8 mouse cellular contexts compared by ENCODE assay signal in genomic region chr14:31422961-31423791, GRCm38 (mm10). TPM values are rescaled to one million over a fixed set of nuclear protein-coding genes. Genes with fewer than 3 reads are reported as not detected.
DNase-seq lines count a peak whose midpoint lies in the region; ATAC-seq lines count a peak whose summit lies in the region.

No protein-coding gene starts in this region.

- intact Hi-C loops in left cerebral cortex, postnatal 25 days (cut with DNase I), result no loop called here

- H3K4me3 ChIP-seq in embryonic facial prominence, embryonic 15.5 days (replicated peaks), result no peak overlapping the region
- no peak overlapping the region for H3K4me3 ChIP-seq in hindbrain, embryonic 12.5 days
- no peak overlapping the region for H3K4me3 ChIP-seq in midbrain, embryonic 11.5 days (ENCODE audit: low read depth, low read length)

- no peaks in the 10 kb centered on the region for H3K27me3 ChIP-seq in embryonic facial prominence, embryonic 15.5 days
- no peaks in the 10 kb centered on the region for H3K27me3 ChIP-seq in hindbrain, embryonic 12.5 days
- no peaks in the 10 kb centered on the region for H3K27me3 ChIP-seq in midbrain, embryonic 11.5 days (ENCODE audit: control insufficient read depth, insufficient read depth, low read length)

- ATAC-seq in embryonic facial prominence, embryonic 15.5 days (ENCODE audit: insufficient number of reproducible peaks, low FRiP score, low TSS enrichment, low read depth), result no peak
- no peak for ATAC-seq in hindbrain, embryonic 12.5 days (ENCODE audit: low FRiP score)
- ATAC-seq in neutrophil, adult 5-6 weeks (ENCODE audit: extremely low read depth, insufficient number of reproducible peaks, low FRiP score, poor library complexity, severe bottlenecking), result peak; percentile 80
- ATAC-seq in midbrain, embryonic 11.5 days (ENCODE audit: low FRiP score), result no peak

- H3K9ac ChIP-seq in embryonic facial prominence, embryonic 15.5 days, result no peak overlapping the region
- H3K9ac ChIP-seq in hindbrain, embryonic 12.5 days, result no peak overlapping the region
- H3K9ac ChIP-seq in midbrain, embryonic 11.5 days (ENCODE audit: low read length), result no peak overlapping the region

- 0 out of 2 replicates have a peak, but pooled peaks cover 14% of the 10 kb centered on the region for H3K4me1 ChIP-seq in embryonic facial prominence, embryonic 15.5 days
- H3K4me1 ChIP-seq in hindbrain, embryonic 12.5 days, result peaks cover 22% of the 10 kb centered on the region
- H3K4me1 ChIP-seq in midbrain, embryonic 11.5 days (ENCODE audit: control insufficient read depth, insufficient read depth, low read length), result peaks cover 11% of the 10 kb centered on the region; the same call in 1 of the 2 replicates

- DNase-seq in ovary, postnatal 36 days (ENCODE audit: low spot score), result peak; percentile 54
- no peak for DNase-seq in ovary, adult 18-20 months (ENCODE audit: low spot score)
- DNase-seq in left cerebral cortex, postnatal 25 days (ENCODE audit: low spot score in 2 of 2), result peak; percentile 55 to 92
- no peak for DNase-seq in embryo, embryonic 9.5 days (ENCODE audit: extremely low spot score)
- DNase-seq in midbrain, embryonic 11.5 days (ENCODE audit: low spot score, missing footprints), result no peak

- no peak overlapping the region for H3K4me2 ChIP-seq in embryonic facial prominence, embryonic 15.5 days (replicated peaks)
- no peak overlapping the region for H3K4me2 ChIP-seq in hindbrain, embryonic 12.5 days (replicated peaks)
- H3K4me2 ChIP-seq in midbrain, embryonic 11.5 days, result no peak overlapping the region

- peaks cover 3% of the 10 kb centered on the region; the same call in 1 of the 2 replicates for H3K9me3 ChIP-seq in embryonic facial prominence, embryonic 15.5 days (replicated peaks)
- H3K9me3 ChIP-seq in hindbrain, embryonic 12.5 days (replicated peaks), result 0 out of 2 replicates have a peak, but pooled peaks cover 6% of the 10 kb centered on the region
- H3K9me3 ChIP-seq in midbrain, embryonic 11.5 days (ENCODE audit: control insufficient read depth, low read length), result no peaks in the 10 kb centered on the region; the same call in none of the 2 replicates

- WGBS in embryonic facial prominence, embryonic 15.5 days, result 68% methylated on average over 11 of the region's 11 CpGs
- WGBS in hindbrain, embryonic 12.5 days, result 69% methylated on average over 11 of the region's 11 CpGs
- 70% methylated on average over 11 of the region's 11 CpGs for WGBS in midbrain, embryonic 11.5 days

- H3K36me3 ChIP-seq in embryonic facial prominence, embryonic 15.5 days, result peaks cover 8% of the 10 kb centered on the region; the same call in 1 of the 2 replicates
- peaks cover 24% of the 10 kb centered on the region for H3K36me3 ChIP-seq in hindbrain, embryonic 12.5 days
- no peaks in the 10 kb centered on the region for H3K36me3 ChIP-seq in midbrain, embryonic 11.5 days (ENCODE audit: control insufficient read depth, insufficient read depth, low read length)

- peak overlapping the region; percentile 24; the same call in 1 of the 2 replicates for H3K27ac ChIP-seq in embryonic facial prominence, embryonic 15.5 days (replicated peaks)
- H3K27ac ChIP-seq in hindbrain, embryonic 12.5 days, result 0 out of 2 replicates have a peak overlapping the region, but pooled peaks have one; percentile 19
- H3K27ac ChIP-seq in midbrain, embryonic 11.5 days (ENCODE audit: low read depth, low read length), result no peak overlapping the region

RNA-seq across cellular contexts. Expression of gene Sh3bp5, which starts 12.7 kb away (rescaled TPM):
- polyA plus RNA-seq in embryonic facial prominence, embryonic 15.5 days (2015; fragmentation: Nextera tagmentation; extraction: Ambion mirVana), result 29.1 and 30.4 TPM in 2 replicates
- 54.9 and 68.0 TPM in 2 replicates for polyA plus RNA-seq in hindbrain, embryonic 12.5 days (2016; fragmentation: Nextera tagmentation; extraction: Ambion mirVana)
- 10 to 100 TPM; 56.7 to 65.8 TPM for total RNA-seq in left cerebral cortex, postnatal 25 days (2021)
- total RNA-seq in neutrophil, adult 5-6 weeks (2017), result 110 and 118 TPM in 2 replicates
- 15.3 and 15.8 TPM in 2 replicates for polyA plus RNA-seq in midbrain, embryonic 11.5 days (2014; fragmentation: Nextera tagmentation; extraction: Ambion mirVana)

Comparison
In these comparisons a context has a peak if more than half of its experiments do, and no peak if none do; other contexts are left out.
1. DNase-seq: peak in ovary, postnatal 36 days (single experiment) and left cerebral cortex, postnatal 25 days (2 of 2); none in ovary, adult 18-20 months (single experiment), embryo, embryonic 9.5 days (single experiment) and midbrain, embryonic 11.5 days (single experiment).